Mouse (Mus musculus): ENCODE results near the gene Sox13. TPM values are rescaled to one million over a fixed set of nuclear protein-coding genes. Genes with fewer than 3 reads are reported as not detected.

Gene Sox13
- polyA plus RNA-seq, 1 experiment from 2014 or later: 4.9 TPM

DNA sequence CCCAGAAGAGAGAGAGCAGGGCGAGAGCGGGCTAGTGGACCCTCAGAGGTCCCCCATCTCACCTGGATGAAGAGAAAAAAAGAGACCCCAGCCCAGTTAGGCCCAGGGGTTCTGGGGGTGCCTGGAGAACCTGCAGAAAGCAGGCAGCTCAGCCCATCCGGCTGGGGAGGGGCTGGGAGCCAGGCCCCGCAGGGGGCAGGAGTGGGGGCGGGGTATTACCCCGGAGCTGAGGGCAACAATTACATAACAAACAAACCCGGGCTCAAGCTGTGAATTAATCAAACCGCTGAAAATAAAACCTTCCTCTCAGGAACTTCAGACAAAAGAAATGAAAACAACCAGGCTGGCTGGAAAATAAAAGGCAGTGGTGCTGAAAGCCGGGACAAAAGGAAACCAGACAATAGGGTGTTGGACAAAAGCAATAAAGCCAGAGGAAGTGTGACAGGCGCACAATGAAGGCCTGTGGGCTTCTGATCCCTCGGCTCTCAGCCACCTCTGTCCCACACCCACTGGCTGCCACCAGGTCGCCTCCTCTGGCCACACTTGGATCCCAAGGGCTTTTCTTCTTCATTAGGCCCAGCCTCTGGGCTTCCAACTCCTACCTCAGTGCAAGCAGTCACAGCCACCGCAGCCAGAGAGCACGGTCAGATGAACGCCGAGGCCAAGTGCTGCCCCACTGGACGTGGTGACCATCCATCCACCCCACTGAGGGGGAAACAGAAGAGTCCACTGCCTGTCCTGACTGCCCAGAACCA, 26.5 kb downstream of the Sox13 start:
- Histone ChIP-seq H3K27me3 (replicated peaks) (no peaks in the 10 kb centered on the region), H3K9ac (peak overlapping the region; percentile 21; the same call in 1 of the 2 replicates), H3K4me1 (peaks cover 29% of the 10 kb centered on the region), H3K27ac (replicated peaks) (peak overlapping the region; percentile 86), H3K4me3 (no peak overlapping the region), H3K36me3 (peaks cover 4% of the 10 kb centered on the region), H3K9me3 (no peaks in the 10 kb centered on the region), H3K4me2 (peak overlapping the region; percentile 24; the same call in 1 of the 2 replicates)
- no peak; the same call in 1 of the 2 replicates for ATAC-seq (ENCODE audit: extremely low read depth, insufficient number of reproducible peaks, low FRiP score, low TSS enrichment)
- 25% methylated on average over 17 of the region's 17 CpGs for WGBS

DNA sequence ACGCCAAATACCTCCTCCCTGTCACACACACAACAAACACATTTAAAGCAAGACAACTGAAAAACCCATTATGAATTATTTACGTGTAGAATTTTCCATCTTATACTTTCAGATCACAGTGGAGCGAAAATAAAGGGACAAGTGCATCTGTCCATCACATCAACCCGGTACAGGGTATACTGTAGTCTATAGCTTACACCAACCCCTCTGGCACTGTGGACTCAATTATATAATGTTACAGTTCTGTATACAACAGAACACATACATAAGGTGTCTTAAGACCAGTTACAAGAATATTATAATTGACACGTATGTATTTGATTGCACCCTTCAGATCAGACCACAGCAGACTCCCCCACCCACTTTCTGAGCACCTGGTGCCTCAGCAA, 27.1 kb downstream of the Sox13 start:
- peaks cover 29% of the 10 kb centered on the region for H3K4me1 ChIP-seq
- no peak for ATAC-seq (ENCODE audit: extremely low read depth, insufficient number of reproducible peaks, low FRiP score, low TSS enrichment)
- peak overlapping the region; percentile 21; the same call in 1 of the 2 replicates for H3K9ac ChIP-seq
- no peak overlapping the region for H3K4me3 ChIP-seq
- H3K27me3 ChIP-seq (replicated peaks): no peaks in the 10 kb centered on the region
- 68% methylated on average over 5 of the region's 5 CpGs for WGBS
- H3K36me3 ChIP-seq: peaks cover 9% of the 10 kb centered on the region
- peak overlapping the region; percentile 86 for H3K27ac ChIP-seq (replicated peaks)
- peak overlapping the region; percentile 24; the same call in 1 of the 2 replicates for H3K4me2 ChIP-seq
- H3K9me3 ChIP-seq: no peaks in the 10 kb centered on the region

DNA sequence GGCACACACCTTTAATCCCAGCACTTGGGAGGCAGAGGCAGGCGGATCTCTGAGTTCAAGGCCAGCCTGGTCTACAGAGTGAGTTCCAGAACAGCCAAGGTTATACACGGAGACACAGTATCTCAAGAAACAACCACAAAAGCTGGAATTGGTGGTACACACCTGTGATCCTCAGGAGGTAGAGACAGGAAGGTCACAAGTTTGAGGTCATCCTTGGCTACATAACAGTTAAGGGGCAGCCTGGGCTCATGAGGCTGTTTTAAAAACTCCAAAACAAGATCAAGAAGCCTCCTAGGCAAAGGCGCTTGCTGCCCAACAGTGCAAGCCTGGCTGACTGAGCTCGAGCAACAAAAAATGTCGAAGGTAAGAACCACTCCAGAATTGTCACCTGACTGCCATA, 27.5 kb downstream of the Sox13 start:
- 79% methylated on average over 5 of the region's 5 CpGs for WGBS

DNA sequence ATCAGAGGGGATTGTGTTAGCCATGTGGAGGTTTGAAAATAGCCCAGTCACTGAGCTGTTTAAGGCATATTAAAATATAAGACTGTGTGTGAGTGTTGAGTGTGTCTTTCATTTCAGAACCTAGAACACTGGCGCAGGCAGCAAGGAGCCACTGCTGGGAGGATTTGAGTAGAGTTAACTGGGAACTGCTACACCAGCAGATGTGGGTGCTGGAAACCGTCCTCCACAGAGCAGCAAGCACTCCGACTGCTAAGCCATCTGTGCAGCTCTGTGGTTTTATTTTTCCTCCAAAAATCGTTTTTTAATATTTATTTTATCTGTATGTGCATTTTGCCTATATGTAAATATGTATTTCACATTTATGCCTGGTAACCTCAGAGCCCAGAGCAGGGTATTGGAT, 29.5 kb downstream of the Sox13 start:
- H3K4me1 ChIP-seq: peaks cover 20% of the 10 kb centered on the region
- no peak overlapping the region for H3K9ac ChIP-seq
- peaks cover 30% of the 10 kb centered on the region for H3K36me3 ChIP-seq
- no peak overlapping the region for H3K4me2 ChIP-seq
- WGBS: 65% methylated on average over 4 of the region's 4 CpGs
- H3K4me3 ChIP-seq: no peak overlapping the region
- no peak for ATAC-seq (ENCODE audit: extremely low read depth, insufficient number of reproducible peaks, low FRiP score, low TSS enrichment)
- H3K27me3 ChIP-seq (replicated peaks): no peaks in the 10 kb centered on the region
- no peaks in the 10 kb centered on the region for H3K9me3 ChIP-seq
- no peak overlapping the region for H3K27ac ChIP-seq (replicated peaks)

More for the DNA sequence above, 27.5 kb downstream of the Sox13 start:
- Histone ChIP-seq H3K9ac (no peak overlapping the region), H3K4me3 (no peak overlapping the region), H3K27ac (replicated peaks) (0 out of 2 replicates have a peak overlapping the region, but pooled peaks have one; percentile 86), H3K27me3 (replicated peaks) (no peaks in the 10 kb centered on the region), H3K9me3 (no peaks in the 10 kb centered on the region), H3K36me3 (peaks cover 13% of the 10 kb centered on the region), H3K4me1 (peaks cover 29% of the 10 kb centered on the region), H3K4me2 (no peak overlapping the region)
- no peak for ATAC-seq (ENCODE audit: extremely low read depth, insufficient number of reproducible peaks, low FRiP score, low TSS enrichment)

DNA sequence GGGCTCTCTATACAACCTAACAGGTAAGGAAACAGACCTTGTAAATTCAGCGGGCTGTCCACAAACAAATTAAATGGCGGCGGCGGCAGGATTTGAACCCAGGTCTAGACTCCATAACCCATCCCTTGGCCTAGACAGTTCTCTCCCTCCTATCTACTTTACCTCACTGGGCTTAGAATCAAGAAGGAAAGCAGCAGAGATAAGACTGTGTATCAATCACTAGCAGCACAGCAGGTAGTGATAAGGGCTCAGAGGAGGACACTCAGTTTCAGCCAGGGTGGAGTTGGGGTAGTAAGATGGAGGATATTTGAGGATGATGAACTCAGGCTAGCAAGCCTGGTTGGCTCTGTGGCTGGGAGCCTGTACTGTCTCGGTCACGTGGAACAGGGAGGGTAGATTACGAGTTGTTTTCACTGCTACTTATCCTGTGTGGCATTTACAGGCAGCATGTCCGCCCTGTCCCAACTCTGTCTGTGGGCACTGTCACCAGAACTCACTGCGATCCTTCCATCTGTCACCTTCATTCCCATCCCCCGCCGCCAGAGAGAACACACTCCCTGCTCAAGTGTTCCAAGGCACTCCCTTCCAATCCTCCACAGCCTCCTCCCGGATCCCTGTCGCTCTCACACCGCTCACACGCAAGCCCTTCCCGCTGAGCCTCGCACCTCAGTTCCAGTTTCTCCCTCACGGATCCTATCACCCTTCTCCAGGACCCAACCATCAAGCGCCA, 36.5 kb downstream of the Sox13 start:
- Histone ChIP-seq H3K9me3 (no peaks in the 10 kb centered on the region), H3K4me2 (peak overlapping the region; percentile 22), H3K27ac (replicated peaks) (no peak overlapping the region), H3K4me3 (no peak overlapping the region), H3K27me3 (replicated peaks) (no peaks in the 10 kb centered on the region), H3K9ac (peak overlapping the region; percentile 14; the same call in 1 of the 2 replicates), H3K36me3 (peaks cover 67% of the 10 kb centered on the region), H3K4me1 (peaks cover 6% of the 10 kb centered on the region)
- 43% methylated on average over 19 of the region's 19 CpGs for WGBS
- ATAC-seq (ENCODE audit: extremely low read depth, insufficient number of reproducible peaks, low FRiP score, low TSS enrichment): no peak

DNA sequence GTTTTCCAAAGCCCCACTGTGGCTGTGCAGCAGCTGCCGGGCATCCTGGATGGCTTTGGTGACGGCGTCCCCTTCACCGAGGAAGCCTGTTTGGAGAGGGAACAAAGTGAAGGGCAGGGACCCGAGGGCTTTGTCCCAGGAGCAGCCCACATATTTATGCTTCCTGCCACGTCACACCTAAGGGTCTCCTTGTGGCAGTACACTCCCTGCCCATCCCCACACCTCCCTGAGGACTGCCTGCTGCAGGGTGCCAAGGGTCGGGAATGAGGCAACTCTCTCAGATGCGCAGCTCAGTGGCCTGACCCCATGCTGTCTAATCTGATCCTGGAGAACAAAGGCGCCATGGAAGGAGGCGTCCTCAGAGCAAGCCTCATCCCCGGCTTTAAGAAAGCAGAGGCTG, 38.0 kb downstream of the Sox13 start:
- H3K4me2 ChIP-seq: 0 out of 2 replicates have a peak overlapping the region, but pooled peaks have one; percentile 46
- H3K4me3 ChIP-seq: no peak overlapping the region
- H3K36me3 ChIP-seq: peaks cover 52% of the 10 kb centered on the region
- 62% methylated on average over 11 of the region's 11 CpGs for WGBS
- H3K4me1 ChIP-seq: peaks cover 10% of the 10 kb centered on the region
- no peak for ATAC-seq (ENCODE audit: extremely low read depth, insufficient number of reproducible peaks, low FRiP score, low TSS enrichment)
- H3K9me3 ChIP-seq: no peaks in the 10 kb centered on the region
- H3K27ac ChIP-seq (replicated peaks): no peak overlapping the region
- no peak overlapping the region; the same call in 1 of the 2 replicates for H3K9ac ChIP-seq
- H3K27me3 ChIP-seq (replicated peaks): no peaks in the 10 kb centered on the region

DNA sequence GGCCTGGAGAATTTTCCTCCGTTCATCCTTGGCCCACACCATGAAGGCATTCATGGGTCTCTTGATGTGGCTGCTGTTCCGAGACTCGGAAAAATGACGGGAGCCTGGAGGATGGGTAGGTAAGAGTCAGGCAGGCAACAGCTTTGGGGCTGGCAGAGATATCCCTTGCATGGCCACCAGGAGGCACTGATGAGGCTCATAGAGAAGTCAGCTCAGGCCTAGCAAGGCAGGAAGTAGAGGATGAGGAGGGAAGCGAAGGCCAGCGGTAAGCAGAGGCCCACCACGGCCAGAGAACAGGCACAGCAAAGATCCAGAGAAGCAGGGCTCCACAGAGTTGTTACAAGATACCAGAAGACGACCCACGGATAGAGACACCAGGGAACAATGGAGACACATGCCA, 38.7 kb downstream of the Sox13 start:
- no peaks in the 10 kb centered on the region for H3K9me3 ChIP-seq
- no peak for ATAC-seq (ENCODE audit: extremely low read depth, insufficient number of reproducible peaks, low FRiP score, low TSS enrichment)
- no peak overlapping the region for H3K27ac ChIP-seq (replicated peaks)
- no peak overlapping the region for H3K4me3 ChIP-seq
- H3K4me2 ChIP-seq: peak overlapping the region; percentile 46
- 35% methylated on average over 9 of the region's 9 CpGs for WGBS
- H3K9ac ChIP-seq: peak overlapping the region; percentile 58
- H3K36me3 ChIP-seq: peaks cover 45% of the 10 kb centered on the region
- no peaks in the 10 kb centered on the region for H3K27me3 ChIP-seq (replicated peaks)
- peaks cover 11% of the 10 kb centered on the region for H3K4me1 ChIP-seq

DNA sequence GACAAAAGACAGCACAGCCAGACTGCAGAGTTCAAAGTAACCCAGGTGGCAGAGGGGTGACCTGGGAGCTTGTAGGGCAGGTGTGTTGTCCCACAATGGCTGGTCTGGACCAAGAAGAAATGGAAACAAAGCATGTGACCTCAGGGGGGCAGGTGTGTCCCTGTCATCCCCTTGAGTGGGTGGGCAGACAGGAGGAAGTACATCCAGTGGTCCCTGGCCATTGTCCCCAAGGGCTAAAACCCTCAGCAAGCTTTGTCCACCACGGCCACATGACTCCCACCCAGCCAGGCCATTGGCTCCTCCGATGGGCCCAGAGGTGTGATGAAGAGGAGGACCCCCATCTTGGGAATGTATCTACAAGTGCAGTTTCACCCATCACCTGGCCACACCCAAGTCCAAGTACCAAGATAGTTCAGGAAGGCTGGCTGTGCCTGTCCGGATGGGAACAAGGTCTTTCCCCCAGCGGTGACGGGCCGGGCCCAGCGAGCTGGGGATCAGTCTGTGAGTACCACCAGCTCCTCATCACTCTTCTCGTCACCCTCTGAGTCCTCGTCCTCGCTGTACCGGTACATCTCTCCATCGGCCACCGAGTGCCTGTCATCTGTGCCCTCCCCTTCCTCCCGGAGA, 40.9 kb downstream of the Sox13 start:
- ATAC-seq (ENCODE audit: extremely low read depth, insufficient number of reproducible peaks, low FRiP score, low TSS enrichment): no peak
- H3K36me3 ChIP-seq: peaks cover 34% of the 10 kb centered on the region
- no peak overlapping the region for H3K27ac ChIP-seq (replicated peaks)
- 88% methylated on average over 14 of the region's 14 CpGs for WGBS
- H3K9me3 ChIP-seq: no peaks in the 10 kb centered on the region
- peaks cover 25% of the 10 kb centered on the region for H3K4me1 ChIP-seq
- H3K4me3 ChIP-seq: no peak overlapping the region
- no peak overlapping the region for H3K4me2 ChIP-seq
- no peaks in the 10 kb centered on the region for H3K27me3 ChIP-seq (replicated peaks)
- no peak overlapping the region for H3K9ac ChIP-seq

DNA sequence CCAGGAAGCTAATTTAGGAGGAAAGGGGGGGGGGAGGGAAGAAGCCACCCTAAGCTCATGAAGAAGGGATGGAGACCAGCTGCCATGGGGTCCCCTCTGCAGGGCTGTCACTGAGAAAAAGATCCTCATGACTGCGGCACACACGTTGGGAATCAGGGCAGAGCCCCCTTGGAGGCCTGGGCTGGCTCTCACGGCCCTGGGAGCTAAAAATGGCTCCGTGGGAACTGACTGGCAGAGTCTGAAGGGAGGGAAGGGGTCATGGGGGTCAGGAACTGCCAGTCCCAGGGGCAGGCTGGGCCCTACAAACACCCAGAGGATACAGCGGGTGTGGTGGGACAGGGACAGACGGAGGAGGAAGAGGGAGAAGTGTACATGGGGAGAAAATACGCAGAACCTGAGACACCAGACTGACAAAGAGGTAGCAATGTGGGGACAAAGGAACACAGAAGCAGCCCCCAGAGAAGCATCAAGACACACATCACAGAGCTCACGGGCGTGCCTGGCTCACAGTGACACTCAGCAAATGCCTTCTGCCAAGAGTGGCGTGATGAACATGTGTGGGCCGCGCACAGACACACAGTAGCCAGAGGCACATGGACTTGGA, 41.5 kb downstream of the Sox13 start:
- H3K27ac ChIP-seq (replicated peaks): no peak overlapping the region
- peaks cover 25% of the 10 kb centered on the region for H3K4me1 ChIP-seq
- H3K9me3 ChIP-seq: no peaks in the 10 kb centered on the region
- no peak for ATAC-seq (ENCODE audit: extremely low read depth, insufficient number of reproducible peaks, low FRiP score, low TSS enrichment)
- peak overlapping the region; percentile 50 for H3K9ac ChIP-seq
- no peaks in the 10 kb centered on the region for H3K27me3 ChIP-seq (replicated peaks)
- WGBS: 49% methylated on average over 12 of the region's 12 CpGs
- no peak overlapping the region for H3K4me3 ChIP-seq
- no peak overlapping the region for H3K4me2 ChIP-seq
- peaks cover 34% of the 10 kb centered on the region for H3K36me3 ChIP-seq

DNA sequence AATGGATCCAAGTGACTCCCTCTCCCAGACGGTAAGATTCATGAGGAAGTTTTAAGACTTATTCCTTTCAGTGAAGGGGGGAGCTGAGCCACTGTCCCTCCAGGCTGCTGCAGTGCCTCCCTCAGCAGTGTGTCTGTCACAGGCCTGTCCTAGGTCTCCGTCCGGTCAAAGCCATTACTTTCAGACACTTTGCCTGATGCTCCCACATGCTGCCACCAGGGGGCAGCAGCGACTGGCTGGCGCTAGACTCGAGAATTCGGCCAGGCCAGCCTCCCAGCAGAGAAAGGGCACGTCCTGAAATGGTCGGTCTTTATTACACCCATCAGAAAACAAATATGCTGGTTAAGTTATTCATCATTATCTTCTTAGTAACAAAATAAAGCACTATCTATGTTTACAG, 42.2 kb downstream of the Sox13 start:
- WGBS: 5% methylated on average over 9 of the region's 9 CpGs
- H3K27ac ChIP-seq (replicated peaks): no peak overlapping the region

More for the DNA sequence above, 42.2 kb downstream of the Sox13 start:
- no peak overlapping the region for H3K4me3 ChIP-seq
- H3K9me3 ChIP-seq: no peaks in the 10 kb centered on the region
- no peak for ATAC-seq (ENCODE audit: extremely low read depth, insufficient number of reproducible peaks, low FRiP score, low TSS enrichment)
- H3K4me1 ChIP-seq: peaks cover 25% of the 10 kb centered on the region
- H3K27me3 ChIP-seq (replicated peaks): no peaks in the 10 kb centered on the region
- no peak overlapping the region for H3K4me2 ChIP-seq
- H3K9ac ChIP-seq: no peak overlapping the region
- peaks cover 34% of the 10 kb centered on the region for H3K36me3 ChIP-seq
